ENCODE assay signal across 20 mouse cellular contexts in genomic region chr11:102464901-102465300, GRCm38 (mm10). TPM values are rescaled to one million over a fixed set of nuclear protein-coding genes. Genes with fewer than 3 reads are reported as not detected.
DNase-seq lines count a peak whose midpoint lies in the region; ATAC-seq and TF ChIP-seq lines count a peak whose summit lies in the region.
"Had no signal": no experiment of that assay in that cellular context is flagged by ENCODE, and none has a peak within 500 bp of the region (broad histone marks: within the 10 kb centered on the region; RNA-seq: fewer than 3 reads in every experiment).

No protein-coding gene starts in this region.

- TF ChIP-seq CTCF in embryonic fibroblast, embryonic 13.5 days (IDR thresholded peaks at IDR 0.05; ENCODE audit: borderline replicate concordance, insufficient read depth, low read length), result no peak

- H3K27me3 ChIP-seq in megakaryocyte, embryonic 14.5 days (replicated peaks), result no peaks in the 10 kb centered on the region
- H3K27me3 ChIP-seq: Patski had no signal

- H3K36me3 ChIP-seq in megakaryocyte, embryonic 14.5 days (replicated peaks; ENCODE audit: low read length), result peaks cover 96% of the 10 kb centered on the region

- intact Hi-C loops in heart, postnatal 14 days (cut with DNase I), result no loop called here

- no peaks in the 10 kb centered on the region for H3K9me3 ChIP-seq in megakaryocyte, embryonic 14.5 days
- H3K9me3 ChIP-seq: G1E had no signal

- peak overlapping the region; percentile 85; the same call in 1 of the 2 replicates for H3K27ac ChIP-seq in embryonic fibroblast, embryonic 13.5 days (ENCODE audit: insufficient read depth, low read length)

- peaks cover 89% of the 10 kb centered on the region for H3K4me1 ChIP-seq in megakaryocyte, embryonic 14.5 days
- no peaks in the 10 kb centered on the region for H3K4me1 ChIP-seq in embryonic fibroblast, embryonic 13.5 days (ENCODE audit: control insufficient read depth, insufficient read depth, low read length)

- no peak for TF ChIP-seq POLR2A in embryonic fibroblast, embryonic 13.5 days (IDR thresholded peaks at IDR 0.05; ENCODE audit: low read depth, low read length)

- ATAC-seq in megakaryocyte, adult 5-6 weeks (ENCODE audit: poor library complexity, severe bottlenecking), result no peak
- ATAC-seq: activated CD4-positive, CD25-positive, alpha-beta regulatory T cell, adult 4 months; CD4-positive, CD25-positive, alpha-beta regulatory T cell, adult 4 months; Patski had no signal

- peak overlapping the region; percentile 84 for H3K4me3 ChIP-seq in megakaryocyte, embryonic 14.5 days (replicated peaks)
- H3K4me3 ChIP-seq in embryonic fibroblast, embryonic 13.5 days (ENCODE audit: insufficient read depth, low read length), result no peak overlapping the region

- DNase-seq in heart, adult 11 months, result peak; percentile 93
- DNase-seq in heart, postnatal 14 days, result no peak
- DNase-seq in frontal cortex, postnatal 25 days (ENCODE audit: low spot score in 2 of 2), result no peak
- DNase-seq: adrenal gland, adult 2 months; adrenal gland, adult 8-10 months; adrenal gland, postnatal 10 days; adrenal gland, postnatal 14 days; adrenal gland, postnatal 25 days; adrenal gland, postnatal 36 days; B cell, adult 2 months; cerebellum, adult 11 months; cerebellum, adult 18-20 months had no signal

RNA-seq across cellular contexts. Expression of gene Itga2b, which starts 5.0 kb away (rescaled TPM):
- total RNA-seq in heart, postnatal 14 days (2021), result 1 to 10 TPM; 3.1 to 3.3 TPM
- polyA plus RNA-seq in megakaryocyte, embryonic 14.5 days (2012; ENCODE audit: insufficient read depth, low replicate concordance), result 3,342 and 4,614 TPM in 2 replicates
- total RNA-seq in megakaryocyte, adult 5-6 weeks (2015), result 13.2 and 16.0 TPM in 2 replicates
- total RNA-seq in megakaryocyte, adult 5-6 weeks (2017), result 13.2 and 17.9 TPM in 2 replicates
- polyA plus RNA-seq in embryonic fibroblast, embryonic 13.5 days (2011; ENCODE audit: insufficient read length, low read depth, missing spikeins), result 6.4 and 11.6 TPM in 2 replicates

RNA-seq across cellular contexts. Expression of gene Fam171a2, which starts 17.4 kb away (rescaled TPM):
- total RNA-seq in heart, postnatal 14 days (2021), result 10 to 100 TPM; 10.5 to 11.4 TPM
- polyA plus RNA-seq in megakaryocyte, embryonic 14.5 days (2012; ENCODE audit: insufficient read depth, low replicate concordance), result 1.7 and 1.8 TPM in 2 replicates
- 0.09 TPM in 1 of 2 replicates, not detected in the other for total RNA-seq in megakaryocyte, adult 5-6 weeks (2015)
- not detected in 2 replicates for total RNA-seq in megakaryocyte, adult 5-6 weeks (2017)
- 14.0 and 17.9 TPM in 2 replicates for polyA plus RNA-seq in embryonic fibroblast, embryonic 13.5 days (2011; ENCODE audit: insufficient read length, low read depth, missing spikeins)
- total RNA-seq: CH12.LX had no signal
- polyA plus RNA-seq: activated CD4-positive, CD25-positive, alpha-beta regulatory T cell, adult 4 months; CD4-positive, CD25-positive, alpha-beta regulatory T cell, adult 4 months had no signal

RNA-seq across cellular contexts. Expression of gene Grn, which starts 34.8 kb away (rescaled TPM):
- total RNA-seq in heart, postnatal 14 days (2021), result 100 to 1,000 TPM; 130 to 136 TPM
- polyA plus RNA-seq in megakaryocyte, embryonic 14.5 days (2012; ENCODE audit: insufficient read depth, low replicate concordance), result 44.1 and 152 TPM in 2 replicates
- total RNA-seq in megakaryocyte, adult 5-6 weeks (2015), result 509 and 566 TPM in 2 replicates
- 201 and 225 TPM in 2 replicates for total RNA-seq in megakaryocyte, adult 5-6 weeks (2017)
- polyA plus RNA-seq in embryonic fibroblast, embryonic 13.5 days (2011; ENCODE audit: insufficient read length, low read depth, missing spikeins), result 226 and 252 TPM in 2 replicates

RNA-seq across cellular contexts. Expression of gene Slc25a39, which starts 57.2 kb away (rescaled TPM):
- 100 to 1,000 TPM; 163 to 176 TPM for total RNA-seq in heart, postnatal 14 days (2021)
- polyA plus RNA-seq in megakaryocyte, embryonic 14.5 days (2012; ENCODE audit: insufficient read depth, low replicate concordance), result 164 and 165 TPM in 2 replicates
- 41.5 and 47.5 TPM in 2 replicates for total RNA-seq in megakaryocyte, adult 5-6 weeks (2015)
- total RNA-seq in megakaryocyte, adult 5-6 weeks (2017), result 20.5 and 22.8 TPM in 2 replicates
- 164 and 174 TPM in 2 replicates for polyA plus RNA-seq in embryonic fibroblast, embryonic 13.5 days (2011; ENCODE audit: insufficient read length, low read depth, missing spikeins)

Comparison
In these comparisons a context has a peak if more than half of its experiments do, and no peak if none do; other contexts are left out.
1. RNA of gene Fam171a2, which starts 17.4 kb away (total RNA-seq): 10.5 to 11.4 TPM in heart, postnatal 14 days; 0.09 TPM in megakaryocyte, adult 5-6 weeks; every median in the first group is over 10 times any median in the second.